Mouse (Mus musculus) C2C12 (cell line): ENCODE results near the gene Rarb.

ENCODE experiments used
- CEBPB ChIP-seq: IDR thresholded peaks from one replicate; pipeline ENCODE4 v1.6.1; 2011; ENCODE audit warnings: low read depth, mild to moderate bottlenecking, control low read depth, moderate library complexity
- CTCF ChIP-seq: IDR thresholded peaks from one replicate; pipeline ENCODE4 v1.5.1; 2011; ENCODE audit not compliant: control insufficient read depth, insufficient read depth, insufficient read length

DNA sequence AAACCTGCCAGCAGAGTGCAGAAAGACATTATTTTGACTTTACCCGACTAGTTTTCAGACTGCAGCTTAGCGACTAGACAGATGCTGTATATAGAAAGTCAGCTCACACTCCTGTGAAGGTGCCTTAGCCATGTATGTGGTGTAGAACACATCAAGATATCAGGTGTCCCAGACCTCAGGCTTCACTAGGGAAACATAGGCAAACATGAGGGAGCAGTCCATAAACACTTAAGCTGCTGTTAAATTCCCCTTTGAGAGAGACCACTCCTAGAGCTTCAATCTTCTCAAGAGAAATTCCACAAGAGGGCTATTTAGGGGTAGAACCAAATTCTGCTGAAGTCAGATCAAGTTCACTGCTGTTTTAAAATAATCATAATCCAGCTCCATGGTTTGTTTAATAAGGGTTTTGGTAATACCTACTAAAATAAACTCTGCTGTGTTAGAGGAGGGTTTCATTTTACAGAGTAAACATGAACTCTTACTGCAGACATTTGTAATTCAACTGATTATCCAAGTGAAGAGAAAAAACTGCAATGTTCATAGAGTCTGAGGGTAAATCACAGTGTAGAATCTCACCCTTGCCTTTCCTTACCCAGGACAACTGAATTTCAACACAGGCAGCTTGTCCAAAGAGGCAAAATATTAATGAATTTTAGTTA, 42.1 kb downstream of the Rarb start:
- TF ChIP-seq CTCF (no peak), CEBPB (no peak)
